Mouse (Mus musculus): ENCODE results near the gene Mcm2. TPM values are rescaled to one million over a fixed set of nuclear protein-coding genes. Genes with fewer than 3 reads are reported as not detected.

Gene Mcm2
- total and polyA plus RNA-seq, 3 experiments: 149 to 1,259 (median 171) TPM

DNA sequence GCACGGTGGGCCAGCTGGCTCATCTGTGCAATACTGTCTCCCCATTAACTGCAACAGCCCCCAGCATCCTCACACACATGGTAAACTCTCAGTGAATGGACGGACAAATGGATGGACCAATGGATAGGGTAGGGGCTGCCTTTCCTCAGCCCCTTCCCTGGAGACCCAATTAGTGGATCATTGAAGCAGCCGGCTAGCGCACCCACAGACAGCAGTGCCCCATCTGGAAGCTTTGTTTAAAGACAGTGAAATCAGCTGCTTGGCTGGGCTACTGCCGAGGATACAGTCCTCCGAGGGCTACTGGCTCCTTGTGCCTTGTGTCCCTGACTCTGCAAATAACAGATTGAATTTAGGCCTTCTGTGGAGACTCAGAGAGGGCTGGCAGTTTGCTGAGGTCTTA is 30.9 kb upstream of the Mcm2 start:
- no peaks in the 10 kb centered on the region for H3K9me3 ChIP-seq (replicated peaks)
- H3K4me1 ChIP-seq (ENCODE audit: insufficient read depth, low read depth, low read length): peaks cover 3% of the 10 kb centered on the region
- DNase-seq (ENCODE audit: low spot score) (no peak), ATAC-seq (ENCODE audit: extremely low read depth, insufficient number of reproducible peaks, low FRiP score, poor library complexity, severe bottlenecking) (no peak)
- peaks cover 66% of the 10 kb centered on the region for H3K27me3 ChIP-seq (ENCODE audit: insufficient read depth, low read length)
- H3K36me3 ChIP-seq (replicated peaks): no peaks in the 10 kb centered on the region
- H3K4me3 ChIP-seq (ENCODE audit: low read depth, low read length): no peak overlapping the region
- TF ChIP-seq TAL1 (conservative IDR thresholded peaks at IDR 0.05; ENCODE audit: low read depth, low read length) (no peak), GATA2 (IDR thresholded peaks at IDR 0.05; ENCODE audit: borderline replicate concordance, low read depth, low read length) (no peak), POLR2AphosphoS5 (IDR thresholded peaks at IDR 0.05; ENCODE audit: insufficient replicate concordance, low read depth, low read length) (no peak), CTCF (IDR thresholded peaks at IDR 0.05; ENCODE audit: low read depth, low read length) (no peak), GATA1 (IDR thresholded peaks at IDR 0.05; ENCODE audit: borderline replicate concordance, low read length) (no peak)

DNA sequence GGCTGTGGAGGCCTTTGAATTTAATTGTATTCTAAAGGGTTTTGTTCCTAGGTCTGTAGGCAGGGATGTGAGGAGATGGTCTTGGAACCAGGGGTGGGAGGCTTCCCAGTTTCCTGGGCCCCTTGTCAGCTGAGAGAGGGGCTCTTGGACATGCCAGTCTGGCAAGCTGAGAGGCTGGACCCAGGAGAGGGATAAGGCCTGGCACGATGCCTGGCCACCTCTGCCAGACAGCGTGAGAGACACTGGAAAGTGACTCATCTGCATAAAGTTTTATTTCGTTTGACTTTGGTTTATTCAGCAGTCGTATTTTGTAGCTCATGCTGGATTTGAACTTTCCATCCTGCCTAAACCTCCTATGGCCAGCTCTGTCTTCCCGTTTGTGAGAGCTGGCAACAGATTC is 30.0 kb upstream of the Mcm2 start:
- H3K4me3 ChIP-seq (ENCODE audit: low read depth, low read length): no peak overlapping the region
- H3K4me1 ChIP-seq (ENCODE audit: insufficient read depth, low read depth, low read length): peaks cover 3% of the 10 kb centered on the region
- ATAC-seq (ENCODE audit: extremely low read depth, insufficient number of reproducible peaks, low FRiP score, poor library complexity, severe bottlenecking): no peak
- DNase-seq (ENCODE audit: low spot score): no peak
- TF ChIP-seq GATA1 (IDR thresholded peaks at IDR 0.05; ENCODE audit: borderline replicate concordance, low read length) (no peak), TAL1 (conservative IDR thresholded peaks at IDR 0.05; ENCODE audit: low read depth, low read length) (no peak), CTCF (IDR thresholded peaks at IDR 0.05; ENCODE audit: low read depth, low read length) (no peak), GATA2 (IDR thresholded peaks at IDR 0.05; ENCODE audit: borderline replicate concordance, low read depth, low read length) (no peak), POLR2AphosphoS5 (IDR thresholded peaks at IDR 0.05; ENCODE audit: insufficient replicate concordance, low read depth, low read length) (no peak)
- no peaks in the 10 kb centered on the region for H3K9me3 ChIP-seq (replicated peaks)
- H3K36me3 ChIP-seq (replicated peaks): no peaks in the 10 kb centered on the region
- H3K27me3 ChIP-seq (ENCODE audit: insufficient read depth, low read length): peaks cover 62% of the 10 kb centered on the region

DNA sequence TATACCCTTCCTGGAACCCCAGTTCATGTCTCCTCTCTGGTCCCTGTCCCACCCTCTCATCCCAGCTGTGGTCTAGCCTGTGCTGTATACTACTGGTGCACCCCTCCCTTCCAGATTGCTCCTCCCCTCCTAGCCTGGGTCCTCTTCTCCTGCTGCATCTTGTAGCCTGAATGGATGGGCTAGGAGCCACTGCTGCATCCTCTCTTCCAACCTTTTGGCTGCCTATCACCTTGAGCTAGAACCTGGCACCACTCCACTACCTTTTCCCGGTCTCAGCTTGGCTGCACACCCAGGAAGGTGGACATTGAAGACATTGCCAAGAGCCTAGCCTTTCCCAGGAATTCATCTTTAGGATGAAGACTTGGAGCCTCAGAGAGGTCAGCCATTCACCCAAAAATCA is 29.4 kb upstream of the Mcm2 start:
- no peak for ATAC-seq (ENCODE audit: extremely low read depth, insufficient number of reproducible peaks, low FRiP score, poor library complexity, severe bottlenecking)
- H3K4me1 ChIP-seq (ENCODE audit: insufficient read depth, low read depth, low read length): peaks cover 3% of the 10 kb centered on the region

DNA sequence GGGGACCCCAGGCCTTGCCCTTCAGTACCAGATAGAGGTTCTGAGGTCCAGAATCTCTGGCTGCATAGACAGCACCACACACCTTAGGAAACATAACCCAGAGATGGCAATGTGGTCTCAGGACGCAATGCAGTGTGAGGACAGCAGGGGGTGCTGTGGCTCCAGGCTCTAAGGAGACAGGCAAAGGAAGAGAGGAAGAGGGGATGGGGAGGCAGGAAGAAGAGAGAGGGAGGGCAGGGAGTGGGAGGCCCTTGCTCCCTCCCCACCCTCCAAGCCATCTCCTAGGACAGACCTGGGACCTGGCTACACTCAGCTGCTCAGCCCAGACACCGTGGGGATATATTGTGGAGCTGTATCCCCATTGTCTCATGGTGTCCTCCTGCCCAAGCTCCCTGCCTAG is 29.0 kb upstream of the Mcm2 start:
- no peaks in the 10 kb centered on the region for H3K9me3 ChIP-seq (replicated peaks)
- H3K27me3 ChIP-seq (ENCODE audit: insufficient read depth, low read length): peaks cover 60% of the 10 kb centered on the region
- DNase-seq (ENCODE audit: low spot score) (peak; percentile 29), ATAC-seq (ENCODE audit: extremely low read depth, insufficient number of reproducible peaks, low FRiP score, poor library complexity, severe bottlenecking) (no peak)
- no peak for TF ChIP-seq GATA1 (IDR thresholded peaks at IDR 0.05; ENCODE audit: borderline replicate concordance, low read length)
- TF ChIP-seq TAL1 (conservative IDR thresholded peaks at IDR 0.05; ENCODE audit: low read depth, low read length): no peak
- peak; percentile 73 for TF ChIP-seq CTCF (IDR thresholded peaks at IDR 0.05; ENCODE audit: low read depth, low read length)
- TF ChIP-seq POLR2AphosphoS5 (IDR thresholded peaks at IDR 0.05; ENCODE audit: insufficient replicate concordance, low read depth, low read length): no peak
- no peak overlapping the region for H3K4me3 ChIP-seq (ENCODE audit: low read depth, low read length)
- H3K36me3 ChIP-seq (replicated peaks): no peaks in the 10 kb centered on the region
- H3K4me1 ChIP-seq (ENCODE audit: insufficient read depth, low read depth, low read length): peaks cover 3% of the 10 kb centered on the region

More for the DNA sequence above, 29.4 kb upstream of the Mcm2 start:
- peaks cover 62% of the 10 kb centered on the region for H3K27me3 ChIP-seq (ENCODE audit: insufficient read depth, low read length)
- no peak for DNase-seq (ENCODE audit: low spot score)
- TF ChIP-seq TAL1 (conservative IDR thresholded peaks at IDR 0.05; ENCODE audit: low read depth, low read length) (no peak), GATA2 (IDR thresholded peaks at IDR 0.05; ENCODE audit: borderline replicate concordance, low read depth, low read length) (no peak), CTCF (IDR thresholded peaks at IDR 0.05; ENCODE audit: low read depth, low read length) (no peak), POLR2AphosphoS5 (IDR thresholded peaks at IDR 0.05; ENCODE audit: insufficient replicate concordance, low read depth, low read length) (no peak), GATA1 (IDR thresholded peaks at IDR 0.05; ENCODE audit: borderline replicate concordance, low read length) (no peak)
- H3K4me3 ChIP-seq (ENCODE audit: low read depth, low read length): no peak overlapping the region
- H3K36me3 ChIP-seq (replicated peaks): no peaks in the 10 kb centered on the region
- no peaks in the 10 kb centered on the region for H3K9me3 ChIP-seq (replicated peaks)

DNA sequence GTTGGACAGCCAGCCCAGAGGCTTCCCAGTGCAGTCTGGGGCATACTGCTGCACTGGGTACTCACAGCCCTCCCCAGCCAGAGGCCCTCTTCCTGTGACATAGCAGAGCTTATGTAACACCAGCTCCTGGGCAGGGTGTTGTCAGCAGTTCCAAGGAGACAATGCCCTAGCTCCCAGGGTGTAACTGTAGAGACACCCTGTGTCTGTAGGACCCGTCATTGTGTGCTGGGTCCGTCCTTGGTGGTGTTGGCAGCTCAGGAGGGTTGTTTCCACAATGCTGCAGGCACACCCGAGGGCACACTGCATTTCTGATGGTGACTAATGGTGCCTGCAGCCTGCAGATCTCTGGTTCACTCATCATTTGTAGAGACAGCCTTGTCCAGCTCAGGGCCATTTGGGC is 28.3 kb upstream of the Mcm2 start:
- Histone ChIP-seq H3K9me3 (replicated peaks) (no peaks in the 10 kb centered on the region), H3K4me3 (ENCODE audit: low read depth, low read length) (no peak overlapping the region), H3K4me1 (ENCODE audit: insufficient read depth, low read depth, low read length) (peaks cover 3% of the 10 kb centered on the region), H3K27me3 (ENCODE audit: insufficient read depth, low read length) (peaks cover 53% of the 10 kb centered on the region), H3K36me3 (replicated peaks) (no peaks in the 10 kb centered on the region)
- TF ChIP-seq GATA1 (IDR thresholded peaks at IDR 0.05; ENCODE audit: borderline replicate concordance, low read length) (no peak), POLR2AphosphoS5 (IDR thresholded peaks at IDR 0.05; ENCODE audit: insufficient replicate concordance, low read depth, low read length) (no peak), CTCF (IDR thresholded peaks at IDR 0.05; ENCODE audit: low read depth, low read length) (no peak), TAL1 (conservative IDR thresholded peaks at IDR 0.05; ENCODE audit: low read depth, low read length) (no peak)
- DNase-seq (ENCODE audit: low spot score) (no peak), ATAC-seq (ENCODE audit: extremely low read depth, insufficient number of reproducible peaks, low FRiP score, poor library complexity, severe bottlenecking) (peak; percentile 22; the same call in 1 of the 2 replicates)

DNA sequence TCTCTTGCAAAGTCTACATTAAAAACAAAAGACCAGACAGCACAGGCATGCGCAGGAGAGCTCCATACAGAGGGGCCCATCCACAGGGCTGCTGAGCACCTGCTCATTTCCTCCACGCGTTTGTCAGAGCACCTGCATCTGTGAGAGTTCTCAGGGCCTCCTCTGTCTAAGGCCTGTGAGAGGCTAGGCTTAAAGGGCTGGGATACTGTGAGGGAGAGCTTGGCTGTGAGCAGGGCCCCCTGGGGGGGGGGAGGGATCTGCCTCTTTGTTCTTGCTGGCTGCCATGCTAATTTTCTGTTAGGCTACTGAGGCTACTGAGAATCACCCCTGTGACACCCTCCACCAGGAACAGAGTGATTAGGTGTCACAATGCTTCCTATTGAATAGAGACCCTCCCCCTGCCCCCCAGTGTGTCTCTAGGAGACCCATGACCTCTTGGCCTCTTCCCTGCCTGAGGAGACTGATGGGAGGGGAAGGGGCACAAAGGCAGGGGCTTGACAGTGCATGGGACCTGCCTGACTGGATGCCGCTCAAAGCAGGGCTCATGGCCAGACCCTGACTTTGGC is 27.1 kb upstream of the Mcm2 start:
- ATAC-seq (ENCODE audit: extremely low read depth, insufficient number of reproducible peaks, low FRiP score, poor library complexity, severe bottlenecking) (no peak), DNase-seq (ENCODE audit: low spot score) (no peak)
- Histone ChIP-seq H3K4me3 (ENCODE audit: low read depth, low read length) (no peak overlapping the region), H3K4me1 (ENCODE audit: insufficient read depth, low read depth, low read length) (peaks cover 5% of the 10 kb centered on the region), H3K27me3 (ENCODE audit: insufficient read depth, low read length) (peaks cover 50% of the 10 kb centered on the region), H3K36me3 (replicated peaks) (no peaks in the 10 kb centered on the region), H3K9me3 (replicated peaks) (no peaks in the 10 kb centered on the region)
- no peak for TF ChIP-seq CTCF (IDR thresholded peaks at IDR 0.05; ENCODE audit: low read depth, low read length)
- TF ChIP-seq TAL1 (conservative IDR thresholded peaks at IDR 0.05; ENCODE audit: low read depth, low read length): no peak
- TF ChIP-seq GATA1 (IDR thresholded peaks at IDR 0.05; ENCODE audit: borderline replicate concordance, low read length): no peak
